Comparison of ENCODE assay signal across 8 mouse cellular contexts in the genomic region with DNA sequence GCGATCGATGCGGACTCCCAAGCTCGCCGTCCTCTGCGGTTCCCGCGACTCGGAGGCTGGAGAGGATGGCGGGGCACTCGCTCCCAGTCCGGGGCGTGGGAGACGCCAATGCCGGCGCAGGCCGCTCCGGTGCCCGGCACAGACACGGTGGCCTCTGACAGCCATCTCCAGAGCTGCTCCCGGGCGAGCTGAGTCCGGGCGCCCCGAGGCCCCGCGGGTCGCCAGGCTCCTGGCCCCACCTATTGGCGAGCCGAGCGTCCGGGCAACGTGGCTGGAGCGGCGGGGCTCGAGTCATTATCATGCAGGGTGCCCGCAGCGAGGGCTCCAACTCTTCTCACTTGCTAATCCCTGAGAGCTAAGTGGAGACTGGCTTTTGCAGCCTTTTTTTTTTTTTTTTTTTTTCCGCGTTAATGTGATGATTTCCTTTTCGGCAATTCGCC. TPM values are rescaled to one million over a fixed set of nuclear protein-coding genes. Genes with fewer than 3 reads are reported as not detected.
A peak's percentile ranks its signal among the peaks of the same experiment; 100 is the strongest.
DNase-seq lines count a peak whose midpoint lies in the region; ATAC-seq lines count a peak whose summit lies in the region.

No protein-coding gene starts in this region.

- intact Hi-C loops in gastrocnemius, postnatal 14 days (cut with DNase I; ENCODE audit: low total_unique reads): no loop called here

- no peaks in the 10 kb centered on the region for H3K9me3 ChIP-seq in lung, embryonic 16.5 days (ENCODE audit: control insufficient read depth, low read length)

- H3K27ac ChIP-seq in lung, embryonic 16.5 days (ENCODE audit: low read length): no peak overlapping the region

- H3K27me3 ChIP-seq in lung, embryonic 16.5 days (ENCODE audit: control insufficient read depth, insufficient read depth, low read depth, low read length): peaks cover 25% of the 10 kb centered on the region

- peaks cover 4% of the 10 kb centered on the region for H3K4me1 ChIP-seq in lung, embryonic 16.5 days (replicated peaks; ENCODE audit: control insufficient read depth, insufficient read depth, low read length)

- H3K4me2 ChIP-seq in lung, embryonic 16.5 days (ENCODE audit: low read depth, low read length): peak overlapping the region; percentile 84

- WGBS in lung, embryonic 16.5 days: 1% methylated on average over 36 of the region's 42 CpGs

- no peaks in the 10 kb centered on the region for H3K36me3 ChIP-seq in lung, embryonic 16.5 days (ENCODE audit: control insufficient read depth, insufficient read depth, low read length)

- no peak for DNase-seq in lung, postnatal 25 days (ENCODE audit: low spot score)
- DNase-seq in gastrocnemius, postnatal 14 days: peak; percentile 25
- peak; percentile 20 for DNase-seq in layer of hippocampus, adult 9-10 months (ENCODE audit: low spot score)
- peak; percentile 9 for DNase-seq in lung, postnatal 10 days
- peak; percentile 56 for DNase-seq in right cerebral cortex, postnatal 14 days
- no peak for DNase-seq in spleen, adult 12 weeks (ENCODE audit: low spot score)

- H3K4me3 ChIP-seq in lung, embryonic 16.5 days (ENCODE audit: low read length): peak overlapping the region; percentile 54

- peak overlapping the region; percentile 68 for H3K9ac ChIP-seq in lung, embryonic 16.5 days (ENCODE audit: low read length)

- peak; percentile 69 for ATAC-seq in lung, embryonic 16.5 days (ENCODE audit: low read depth)
- ATAC-seq in common myeloid progenitor, adult 5-6 weeks (replicated peaks; ENCODE audit: low read depth, poor library complexity, severe bottlenecking): 0 out of 2 replicates have a peak, but pooled peaks have one; percentile 18

RNA-seq across cellular contexts. Expression of gene Grid2, which starts 1.8 kb away (rescaled TPM):
- polyA plus RNA-seq in lung, embryonic 16.5 days (2015; fragmentation: Nextera tagmentation; extraction: Ambion mirVana): 1.1 and 1.3 TPM in 2 replicates
- not detected in 2 replicates for total RNA-seq in common myeloid progenitor, adult 5-6 weeks (2017)
- under 1 TPM; 0.18 to 0.25 TPM for total RNA-seq in gastrocnemius, postnatal 14 days (2021)

Comparison
In these comparisons a context has a peak if more than half of its experiments do, and no peak if none do; other contexts are left out.
1. DNase-seq: peak in gastrocnemius, postnatal 14 days (single experiment), layer of hippocampus, adult 9-10 months (single experiment), lung, postnatal 10 days (single experiment) and right cerebral cortex, postnatal 14 days (single experiment); none in lung, postnatal 25 days (single experiment) and spleen, adult 12 weeks (single experiment).